ENCODE assay signal across 8 mouse cellular contexts in genomic region chr14:30218114-30218513, GRCm38 (mm10).
DNase-seq lines count a peak whose midpoint lies in the region; ATAC-seq lines count a peak whose summit lies in the region.

No protein-coding gene starts in this region.

- H3K27me3 ChIP-seq in midbrain, embryonic 16.5 days (ENCODE audit: control insufficient read depth, insufficient read depth, low read depth, low read length) = no peaks in the 10 kb centered on the region

- H3K9ac ChIP-seq in midbrain, embryonic 16.5 days (ENCODE audit: low read depth, low read length) = no peak overlapping the region

- H3K27ac ChIP-seq in midbrain, embryonic 16.5 days (ENCODE audit: low read length) = no peak overlapping the region

- no peak for ATAC-seq in frontal cortex, adult (ENCODE audit: low TSS enrichment)
- ATAC-seq in midbrain, embryonic 16.5 days = no peak

- no peaks in the 10 kb centered on the region for H3K9me3 ChIP-seq in midbrain, embryonic 16.5 days (replicated peaks; ENCODE audit: control insufficient read depth, low read length, poor library complexity, severe bottlenecking)

- no peak overlapping the region for H3K4me2 ChIP-seq in midbrain, embryonic 16.5 days (ENCODE audit: low read length)

- WGBS in midbrain, embryonic 16.5 days = 99% methylated on average over 3 of the region's 3 CpGs

- DNase-seq in frontal cortex, adult 2 months (ENCODE audit: extremely low spot score in 1 of 2, low spot score in 1 of 2) = peak; percentile 33 to 61
- peak; percentile 92 for DNase-seq in adrenal gland, adult 2 months
- peak; percentile 32 to 58 for DNase-seq in frontal cortex, postnatal 14 days (ENCODE audit: low spot score in 2 of 2)
- peak; percentile 70 for DNase-seq in layer of hippocampus, adult 9-11 months
- no peak for DNase-seq in spleen, adult 18-20 months
- no peak for DNase-seq in spleen, postnatal 14 days (ENCODE audit: low spot score in 2 of 2)

- no peaks in the 10 kb centered on the region for H3K36me3 ChIP-seq in midbrain, embryonic 16.5 days (ENCODE audit: control insufficient read depth, insufficient read depth, low read length)

- H3K4me3 ChIP-seq in midbrain, embryonic 16.5 days (ENCODE audit: low read depth, low read length) = no peak overlapping the region

- H3K4me1 ChIP-seq in midbrain, embryonic 16.5 days (ENCODE audit: control insufficient read depth, insufficient read depth, low read length) = no peaks in the 10 kb centered on the region

Comparison
In these comparisons a context has a peak if more than half of its experiments do, and no peak if none do; other contexts are left out.
1. DNase-seq: peak in frontal cortex, adult 2 months (2 of 2), adrenal gland, adult 2 months (single experiment), frontal cortex, postnatal 14 days (2 of 2) and layer of hippocampus, adult 9-11 months (single experiment); none in spleen, adult 18-20 months (0 of 2) and spleen, postnatal 14 days (0 of 2).